Mouse (Mus musculus) hindbrain, embryonic 11.5 days (tissue): ENCODE results near the gene Rcc1l. TPM values are rescaled to one million over a fixed set of nuclear protein-coding genes. Genes with fewer than 3 reads are reported as not detected.

Source experiments
- ATAC-seq: fragments of 200-750 bp; cut with Nextera tagmentation; 2 replicates; pipeline ENCODE4 v1.8.0; 2017; ENCODE audit warnings: mild to moderate bottlenecking, moderate TSS enrichment, moderate library complexity; ENCODE audit not compliant: low FRiP score
- DNase-seq: peaks from one replicate; pipeline ENCODE4 v3.0.0-alpha.2; 2015; ENCODE audit warnings: low spot score
- H3K27ac ChIP-seq: fragments of 300-500 bp; sonication (generic); 2 replicates; pipeline ENCODE4 v1.5.1; 2014; ENCODE audit warnings: mild to moderate bottlenecking, low read depth, low read length
- H3K27me3 ChIP-seq: fragments of 300-500 bp; sonication (generic); 2 replicates; pipeline ENCODE4 v1.6.1; 2014; ENCODE audit warnings: mild to moderate bottlenecking, low read length, moderate library complexity, mixed read lengths; ENCODE audit not compliant: control insufficient read depth, insufficient read depth
- H3K36me3 ChIP-seq: fragments of 300-500 bp; sonication (generic); 2 replicates; pipeline ENCODE4 v1.6.1; 2014; ENCODE audit warnings: mild to moderate bottlenecking, low read length, moderate library complexity, mixed read lengths; ENCODE audit not compliant: control insufficient read depth, insufficient read depth
- H3K4me1 ChIP-seq: fragments of 300-500 bp; sonication (generic); replicated peaks from 2 replicates; pipeline ENCODE4 v1.6.1; 2014; ENCODE audit warnings: low read length, mixed read lengths; ENCODE audit not compliant: control insufficient read depth, insufficient read depth
- H3K4me2 ChIP-seq: fragments of 300-500 bp; sonication (generic); replicated peaks from 2 replicates; pipeline ENCODE4 v1.6.1; 2014; ENCODE audit warnings: mild to moderate bottlenecking, low read depth, low read length
- H3K4me3 ChIP-seq: fragments of 300-500 bp; sonication (generic); 2 replicates; pipeline ENCODE4 v1.5.1; 2014; ENCODE audit warnings: low read depth, low read length
- H3K9ac ChIP-seq: fragments of 300-500 bp; sonication (generic); 2 replicates; pipeline ENCODE4 v1.6.1; 2014; ENCODE audit warnings: low read depth, low read length
- H3K9me3 ChIP-seq: fragments of 300-500 bp; sonication (generic); 2 replicates; pipeline ENCODE4 v1.6.1; 2016; ENCODE audit warnings: low read length; ENCODE audit not compliant: control insufficient read depth
- WGBS: fragments of 180-500 bp; shearing (Covaris S2); extraction: QIAGEN DNeasy Blood & Tissue Kit; methylation state at CpG from one replicate; pipeline ENCODE4 v1.1.7; 2014; 5-methylcytosine and 5-hydroxymethylcytosine counted together
- polyA plus RNA-seq: library from polyadenylated mRNA; unstranded; fragments of >200 nt; fragmentation: Nextera tagmentation; extraction: Ambion mirVana; gene quantifications from 2 replicates; pipeline ENCODE4 v1.2.1, GENCODE M21; 2014

Gene Rcc1l
- polyA plus RNA-seq, 1 experiment from 2014 or later = 21.8 TPM

GRCm38 (mm10) chr5:134179871-134180270 lies 3.3 kb upstream of the Rcc1l start:
- H3K4me1 ChIP-seq = peaks cover 4% of the 10 kb centered on the region; the same call in 1 of the 2 replicates
- H3K9ac ChIP-seq = no peak overlapping the region
- no peak overlapping the region for H3K27ac ChIP-seq
- ATAC-seq (no peak), DNase-seq (peak; percentile 86)
- H3K36me3 ChIP-seq = no peaks in the 10 kb centered on the region
- H3K9me3 ChIP-seq = no peaks in the 10 kb centered on the region
- 30% methylated on average over 7 of the region's 7 CpGs for WGBS
- H3K27me3 ChIP-seq = no peaks in the 10 kb centered on the region
- no peak overlapping the region for H3K4me3 ChIP-seq
- H3K4me2 ChIP-seq = no peak overlapping the region

- WGBS = 78% methylated on average over 7 of the region's 7 CpGs
- no peak overlapping the region for H3K9ac ChIP-seq
- H3K4me3 ChIP-seq = no peak overlapping the region
- no peaks in the 10 kb centered on the region for H3K36me3 ChIP-seq
- no peaks in the 10 kb centered on the region for H3K9me3 ChIP-seq
- no peak overlapping the region for H3K4me2 ChIP-seq
- no peaks in the 10 kb centered on the region for H3K27me3 ChIP-seq
- ATAC-seq (no peak), DNase-seq (no peak)
- no peak overlapping the region for H3K27ac ChIP-seq
- H3K4me1 ChIP-seq = peaks cover 4% of the 10 kb centered on the region
These were observed 2.0 kb upstream of the Rcc1l start for GRCm38 (mm10) chr5:134178536-134178935.

GRCm38 (mm10) chr5:134175696-134176095 lies 878 bp downstream of the Rcc1l start:
- WGBS = 13% methylated on average over 10 of the region's 10 CpGs
- 0 out of 2 replicates have a peak overlapping the region, but pooled peaks have one; percentile 20 for H3K27ac ChIP-seq
- DNase-seq = no peak
- H3K27me3 ChIP-seq = no peaks in the 10 kb centered on the region
- H3K36me3 ChIP-seq = no peaks in the 10 kb centered on the region
- no peaks in the 10 kb centered on the region; the same call in none of the 2 replicates for H3K4me1 ChIP-seq
- no peak for ATAC-seq
- H3K9ac ChIP-seq = peak overlapping the region; percentile 65
- peak overlapping the region; percentile 84 for H3K4me2 ChIP-seq
- H3K4me3 ChIP-seq = peak overlapping the region; percentile 96
- H3K9me3 ChIP-seq = no peaks in the 10 kb centered on the region

GRCm38 (mm10) chr5:134173206-134173605 lies 3.4 kb downstream of the Rcc1l start:
- ATAC-seq = no peak
- H3K4me3 ChIP-seq = no peak overlapping the region
- no peaks in the 10 kb centered on the region for H3K9me3 ChIP-seq
- H3K9ac ChIP-seq = no peak overlapping the region
- H3K36me3 ChIP-seq = no peaks in the 10 kb centered on the region
- no peak overlapping the region for H3K27ac ChIP-seq
- H3K4me1 ChIP-seq = no peaks in the 10 kb centered on the region; the same call in none of the 2 replicates
- peak; percentile 63 for DNase-seq
- no peak overlapping the region for H3K4me2 ChIP-seq
- 34% methylated on average over 4 of the region's 4 CpGs for WGBS
- H3K27me3 ChIP-seq = no peaks in the 10 kb centered on the region

- H3K27me3 ChIP-seq = no peaks in the 10 kb centered on the region
- H3K9me3 ChIP-seq = no peaks in the 10 kb centered on the region
- no peak overlapping the region for H3K4me3 ChIP-seq
- DNase-seq = no peak
- no peak overlapping the region for H3K27ac ChIP-seq
- no peak overlapping the region for H3K9ac ChIP-seq
- no peak overlapping the region for H3K4me2 ChIP-seq
- no peaks in the 10 kb centered on the region for H3K36me3 ChIP-seq
- peaks cover under 1% of the 10 kb centered on the region for H3K4me1 ChIP-seq
- 97% methylated on average over 8 of the region's 8 CpGs for WGBS
- no peak for ATAC-seq
These were observed 6.4 kb downstream of the Rcc1l start for GRCm38 (mm10) chr5:134170167-134170566.

GRCm38 (mm10) chr5:134169231-134169630 lies 7.3 kb downstream of the Rcc1l start:
- Histone ChIP-seq H3K36me3 (no peaks in the 10 kb centered on the region), H3K4me3 (no peak overlapping the region)

GRCm38 (mm10) chr5:134168033-134168432 lies 8.5 kb downstream of the Rcc1l start:
- ATAC-seq = no peak
- H3K27ac ChIP-seq = no peak overlapping the region
- H3K36me3 ChIP-seq = no peaks in the 10 kb centered on the region
- H3K9ac ChIP-seq = no peak overlapping the region
- no peak overlapping the region for H3K4me3 ChIP-seq
- WGBS = 93% methylated on average over 9 of the region's 9 CpGs
- H3K4me2 ChIP-seq = no peak overlapping the region
- H3K4me1 ChIP-seq = 0 out of 2 replicates have a peak, but pooled peaks cover 2% of the 10 kb centered on the region
- H3K27me3 ChIP-seq = no peaks in the 10 kb centered on the region
- H3K9me3 ChIP-seq = no peaks in the 10 kb centered on the region
- DNase-seq = no peak

More at GRCm38 (mm10) chr5:134169231-134169630, 7.3 kb downstream of the Rcc1l start:
- Histone ChIP-seq H3K4me2 (no peak overlapping the region), H3K9me3 (no peaks in the 10 kb centered on the region), H3K27me3 (no peaks in the 10 kb centered on the region), H3K4me1 (0 out of 2 replicates have a peak, but pooled peaks cover 2% of the 10 kb centered on the region), H3K27ac (no peak overlapping the region), H3K9ac (no peak overlapping the region)
- WGBS = 88% methylated on average over 10 of the region's 10 CpGs
- DNase-seq (no peak), ATAC-seq (no peak)

GRCm38 (mm10) chr5:134166642-134167041 lies 9.9 kb downstream of the Rcc1l start:
- H3K27me3 ChIP-seq = no peaks in the 10 kb centered on the region
- H3K9ac ChIP-seq = no peak overlapping the region
- 93% methylated on average over 7 of the region's 7 CpGs for WGBS
- H3K36me3 ChIP-seq = no peaks in the 10 kb centered on the region
- ATAC-seq = no peak
- H3K27ac ChIP-seq = no peak overlapping the region
- H3K4me3 ChIP-seq = no peak overlapping the region
- H3K9me3 ChIP-seq = no peaks in the 10 kb centered on the region
- H3K4me1 ChIP-seq = 0 out of 2 replicates have a peak, but pooled peaks cover 2% of the 10 kb centered on the region
- no peak for DNase-seq
- H3K4me2 ChIP-seq = no peak overlapping the region

GRCm38 (mm10) chr5:134164688-134165087 lies 11.9 kb downstream of the Rcc1l start:
- no peak for DNase-seq
- no peak for ATAC-seq
- no peak overlapping the region for H3K27ac ChIP-seq
- H3K36me3 ChIP-seq = no peaks in the 10 kb centered on the region
- 90% methylated on average over 5 of the region's 5 CpGs for WGBS
- 0 out of 2 replicates have a peak, but pooled peaks cover 2% of the 10 kb centered on the region for H3K4me1 ChIP-seq
- no peaks in the 10 kb centered on the region for H3K9me3 ChIP-seq
- H3K4me2 ChIP-seq = no peak overlapping the region
- no peak overlapping the region for H3K9ac ChIP-seq
- no peaks in the 10 kb centered on the region for H3K27me3 ChIP-seq
- H3K4me3 ChIP-seq = no peak overlapping the region
